Mouse (Mus musculus) left cerebral cortex, adult 8-10 months (tissue): Measurements from ENCODE around the gene Clec12a. TPM values are rescaled to one million over a fixed set of nuclear protein-coding genes. Genes with fewer than 3 reads are reported as not detected.

ENCODE experiments used
- DNase-seq, 2 experiments: peaks; one replicate each; pipeline ENCODE4 v3.0.0; 2022; ENCODE audit warnings: low spot score in 2 of 2
- total RNA-seq, 4 experiments: library from RNA; stranded (reverse); gene quantifications; 2 replicates each; pipeline ENCODE4 v1.2.4; 2022

Clec12a gene
- total RNA-seq, 4 experiments from 2014 or later: 0.44 to 0.74 (median 0.58) TPM

- no peak for DNase-seq
Observed at GRCm38 (mm10) chr6:129374937-129375471, 32.5 kb downstream of the Clec12a start.

GRCm38 (mm10) chr6:129380454-129380853 is 38.0 kb downstream of the Clec12a start:
- DNase-seq: peak in 1 of 2 experiments; percentile 6

DNA sequence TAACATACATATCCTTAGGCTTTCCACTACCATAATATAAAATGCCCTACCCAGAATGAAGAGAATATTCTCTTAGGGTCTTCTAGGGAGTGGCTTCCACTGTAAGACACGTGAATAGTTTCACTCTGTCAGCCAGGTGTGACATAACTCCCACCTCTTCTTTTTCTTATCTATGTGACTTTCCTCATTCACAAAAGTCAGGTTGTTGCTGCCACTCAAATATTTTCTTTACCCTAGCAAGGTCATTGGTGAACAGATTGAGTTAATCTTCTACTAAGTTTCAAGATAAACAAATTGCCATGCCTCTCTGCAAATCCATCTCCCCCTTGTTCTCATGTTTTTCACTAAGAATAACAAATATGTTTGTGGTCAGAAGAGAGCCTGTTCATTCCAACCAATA is 39.2 kb downstream of the Clec12a start:
- no peak for DNase-seq

- no peak for DNase-seq
Observed at GRCm38 (mm10) chr6:129383466-129383865, 41.0 kb downstream of the Clec12a start.

DNA sequence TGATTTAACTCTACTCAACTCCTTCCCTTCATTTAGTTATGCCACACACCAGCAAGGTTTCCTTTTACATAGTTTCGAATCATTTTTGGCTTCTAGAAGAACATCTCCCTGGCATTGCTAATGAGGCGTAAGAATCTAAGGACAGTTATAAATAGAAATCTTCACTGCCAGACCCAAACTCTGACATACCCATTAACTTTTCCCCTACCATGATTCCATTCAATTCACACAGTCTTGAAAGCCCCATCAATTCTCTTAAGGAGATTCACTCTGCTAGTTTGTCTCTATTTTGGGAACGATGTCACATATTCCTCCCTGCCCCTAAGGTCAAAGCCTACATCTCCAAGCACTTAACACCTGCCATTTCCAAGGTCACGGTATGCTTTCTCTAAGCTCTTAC is 42.5 kb downstream of the Clec12a start:
- no peak for DNase-seq

DNA sequence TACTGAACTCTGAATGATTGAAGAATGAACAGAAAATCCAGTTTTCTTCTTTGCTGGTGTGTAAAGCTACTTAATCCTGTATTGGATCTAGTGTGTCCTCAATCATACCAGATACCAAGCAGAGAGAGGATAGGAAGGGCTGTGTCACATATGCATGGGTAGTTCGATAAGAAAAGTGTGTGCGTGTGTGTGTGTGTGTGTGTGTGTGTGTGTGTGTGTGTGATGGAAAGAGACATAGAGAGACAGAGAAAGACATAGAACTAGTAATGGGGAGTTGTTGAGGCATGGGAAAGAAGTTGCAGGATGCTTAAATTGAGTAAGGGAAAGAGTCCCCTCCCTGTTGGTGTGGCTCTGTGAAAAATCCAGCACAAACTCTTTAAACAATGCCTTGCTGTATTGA is 43.3 kb downstream of the Clec12a start, which contains the start of gene Clec12b:
Gene Clec12b (minus strand): TSS at position 101 of the 400 bp plus-strand sequence.
- DNase-seq: no peak

- no peak for DNase-seq
Observed at GRCm38 (mm10) chr6:129393087-129393720, 50.7 kb downstream of the Clec12a start.

DNA sequence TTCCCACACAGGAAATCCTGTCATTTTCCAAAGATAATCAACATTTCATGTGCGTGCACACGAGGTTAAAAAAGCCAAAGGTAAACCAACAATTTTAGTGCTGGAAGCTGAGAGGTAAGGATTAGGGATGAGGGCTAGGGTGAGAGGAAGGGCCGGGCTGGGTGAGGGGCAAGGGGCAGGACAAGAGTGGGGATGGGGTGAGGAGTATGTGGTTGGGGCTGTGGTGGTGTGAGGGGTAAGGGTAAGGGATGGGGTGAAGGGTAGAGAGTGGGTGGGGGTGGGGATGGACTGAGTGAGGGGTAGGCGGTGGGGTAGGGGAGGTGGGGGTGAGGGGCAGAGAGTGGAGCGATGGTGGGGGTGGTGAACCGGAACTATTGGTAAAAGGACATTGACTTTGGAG is 51.2 kb downstream of the Clec12a start:
- no peak for DNase-seq

GRCm38 (mm10) chr6:129396997-129397396 is 54.5 kb downstream of the Clec12a start, which contains the start of gene Clec1b:
Gene Clec1b (plus strand): TSS chr6:129397297.
- no peak for DNase-seq

GRCm38 (mm10) chr6:129399945-129400344 is 57.5 kb downstream of the Clec12a start:
- no peak for DNase-seq

DNA sequence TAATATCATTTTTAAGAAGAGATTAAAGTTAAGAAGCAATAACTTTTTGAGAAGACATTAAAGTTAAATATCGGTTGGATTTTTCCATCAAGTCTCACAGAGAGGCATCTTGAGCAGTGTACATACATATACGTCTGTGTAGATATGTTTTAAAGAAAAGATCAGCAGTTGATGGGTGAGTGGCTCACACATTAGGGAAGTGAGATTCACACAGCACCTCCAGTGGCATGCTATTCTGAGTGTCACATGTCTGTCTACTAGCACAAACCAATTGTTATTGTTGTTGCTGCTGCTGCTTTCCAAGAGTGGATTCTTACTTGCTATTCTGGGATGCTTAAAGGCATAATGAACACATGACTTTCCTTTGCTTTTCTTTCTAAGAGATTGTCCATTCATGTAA is 59.9 kb downstream of the Clec12a start:
- no peak for DNase-seq

- no peak for DNase-seq
Observed at GRCm38 (mm10) chr6:129403391-129403790, 60.9 kb downstream of the Clec12a start.

DNA sequence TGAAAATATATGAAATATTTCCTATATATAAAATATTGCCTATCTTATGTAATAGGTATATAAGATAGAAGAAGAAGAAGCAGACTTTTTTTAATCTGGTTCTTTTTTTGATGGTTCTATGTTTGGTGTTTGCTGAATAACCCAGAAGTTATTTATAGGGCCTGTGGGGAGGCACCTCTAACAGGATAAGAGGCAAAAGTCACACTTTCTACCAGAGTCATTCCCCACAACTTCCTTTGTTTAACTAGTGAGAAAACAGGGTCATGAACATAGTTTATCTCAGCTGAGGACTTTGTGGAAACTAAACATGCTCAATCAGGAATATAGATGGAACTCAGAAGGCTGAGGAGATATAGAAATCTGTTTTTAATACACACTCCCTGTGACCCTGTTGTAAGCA is 63.5 kb downstream of the Clec12a start:
- no peak for DNase-seq

- no peak for DNase-seq
Observed at GRCm38 (mm10) chr6:129407324-129407723, 64.8 kb downstream of the Clec12a start.

DNA sequence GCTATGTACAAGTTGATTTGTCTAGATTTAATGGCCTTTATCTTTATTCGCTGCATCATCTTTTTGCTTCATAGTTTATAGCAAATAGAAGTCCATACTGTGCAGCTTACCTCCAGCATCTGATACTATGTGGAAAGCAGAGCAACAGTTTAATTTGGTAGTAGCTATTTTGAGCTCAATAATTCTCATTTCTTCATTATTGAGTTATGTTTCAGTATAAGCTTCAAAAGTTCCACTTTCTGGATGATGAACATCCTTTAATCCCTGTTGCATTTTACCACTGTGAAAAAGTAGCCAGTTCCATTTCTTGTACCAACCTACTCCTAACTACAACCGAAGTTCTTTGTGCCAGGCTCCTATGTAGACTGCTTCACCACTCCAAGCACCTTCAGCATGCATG is 66.1 kb downstream of the Clec12a start, which contains the start of gene Clec9a:
Gene Clec9a (plus strand): TSS at position 301 of the 400 bp plus-strand sequence.
- DNase-seq: no peak

DNA sequence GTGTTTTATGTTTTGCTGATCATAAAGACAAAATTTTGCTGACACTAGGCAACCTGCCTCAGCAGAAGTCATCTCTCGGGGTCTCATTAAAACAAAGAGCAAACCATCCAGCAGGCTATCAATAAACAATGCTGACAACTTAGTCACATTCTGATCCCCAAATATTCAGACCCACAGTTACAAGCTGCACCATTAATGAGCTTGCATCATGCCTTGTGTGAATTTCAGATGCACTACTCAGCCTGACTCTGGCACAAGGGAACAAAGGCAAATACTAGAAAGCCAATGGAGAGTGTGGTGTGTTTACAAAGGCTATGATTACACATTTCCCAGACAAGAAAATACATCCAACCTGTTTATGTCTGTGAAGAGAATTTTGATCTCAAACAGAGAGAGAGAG is 71.7 kb downstream of the Clec12a start:
- DNase-seq: no peak

Other genes starting within 250 kb of the Clec12a start
- not detected for gene Clec2e, start 241.8 kb upstream of the Clec12a start, total RNA-seq
- 1 to 10 TPM; 9.0 to 9.9 (median 9.7) TPM for gene Clec2d, start 162.1 kb upstream of the Clec12a start, total RNA-seq
- gene Cd69, start 67.3 kb upstream of the Clec12a start, total RNA-seq: not detected
- not detected for gene 4922502D21Rik, start 10.9 kb upstream of the Clec12a start, total RNA-seq
- not detected for gene Clec12b, start 43.2 kb downstream of the Clec12a start, total RNA-seq
- gene Clec1b, start 54.6 kb downstream of the Clec12a start, total RNA-seq: 1 to 10 TPM in 1 of 4 experiments, under 1 TPM in 1, not detected in 2; 0.46 to 1.3 TPM
- gene Clec9a, start 66.2 kb downstream of the Clec12a start, total RNA-seq: under 1 TPM in 2 of 4 experiments, not detected in 2; 0.14 to 0.30 TPM
- 1 to 10 TPM in 3 of 4 experiments, under 1 TPM in 1; 0.58 to 1.9 (median 1.4) TPM for gene Clec1a, start 109.3 kb downstream of the Clec12a start, total RNA-seq
- gene Olr1, start 164.5 kb downstream of the Clec12a start, total RNA-seq: under 1 TPM in 1 of 4 experiments, not detected in 3; 0.14 TPM
- not detected for gene Tmem52b, start 169.9 kb downstream of the Clec12a start, total RNA-seq
- gene Gabarapl1, start 190.5 kb downstream of the Clec12a start, total RNA-seq: 100 to 1,000 TPM; 760 to 878 (median 821) TPM
- not detected for gene Klre1, start 235.2 kb downstream of the Clec12a start, total RNA-seq
- gene Klrd1, start 249.1 kb downstream of the Clec12a start, total RNA-seq: not detected